ENCODE assay signal across 19 mouse cellular contexts in genomic region chr14:27199119-27199518, GRCm38 (mm10).
"Had no signal": no experiment of that assay in that cellular context is flagged by ENCODE, and none has a peak within 500 bp of the region (broad histone marks: within the 10 kb centered on the region; RNA-seq: fewer than 3 reads in every experiment).

No protein-coding gene starts in this region.

- H3K4me2 ChIP-seq: limb, embryonic 12.5 days; liver, embryonic 13.5 days; lung, embryonic 15.5 days; midbrain, embryonic 11.5 days; neural tube, embryonic 12.5 days had no signal

- DNase-seq: kidney, adult 8-10 months; kidney, postnatal 25 days; liver; liver, embryonic 13.5 days; liver, postnatal 0 days; lung, postnatal 14 days; retina, postnatal 1 day; right cerebral cortex, postnatal 4 days; spleen, adult 18-20 months; thymus, adult 2 months; thymus, postnatal 25 days had no signal

- H3K27ac ChIP-seq: limb, embryonic 12.5 days; liver, embryonic 13.5 days; lung, embryonic 15.5 days; macrophage; neural tube, embryonic 12.5 days had no signal

- H3K9me3 ChIP-seq: limb, embryonic 12.5 days; liver, embryonic 13.5 days; lung, embryonic 15.5 days; neural tube, embryonic 12.5 days had no signal

- H3K4me3 ChIP-seq: limb, embryonic 12.5 days; liver, embryonic 13.5 days; lung, embryonic 15.5 days; megakaryocyte, embryonic 14.5 days; neural tube, embryonic 12.5 days had no signal

- H3K27me3 ChIP-seq: limb, embryonic 12.5 days; liver, embryonic 13.5 days; lung, embryonic 15.5 days; neural tube, embryonic 12.5 days had no signal

- H3K4me1 ChIP-seq: liver, embryonic 13.5 days; lung, embryonic 15.5 days; neural tube, embryonic 12.5 days had no signal

- ATAC-seq: intestine, postnatal 0 days; liver, postnatal 0 days; midbrain, embryonic 16.5 days had no signal

- H3K36me3 ChIP-seq: limb, embryonic 12.5 days; liver, embryonic 13.5 days; lung, embryonic 15.5 days; neural tube, embryonic 12.5 days had no signal

- H3K9ac ChIP-seq: limb, embryonic 12.5 days; liver, embryonic 13.5 days; liver, postnatal 0 days; lung, embryonic 15.5 days; neural tube, embryonic 12.5 days had no signal
